Mouse (Mus musculus) mouse embryonic stem cell (cell line): ENCODE measurements around the gene Tbc1d4.

Experiments used
- in situ Hi-C, 2 experiments: fragments of 300-500 bp; cut with MboI; formaldehyde crosslinking; loops; 1 replicate in 1 of 2; 3 replicates in 1 of 2; pipeline ENCODE4 v1.14.3; 2019 to 2020; ENCODE audit warnings: low sequenced_read_pairs in 2 of 2, low pct_unique_long_range_greater_than_20kb in 1 of 2, mixed read lengths in 1 of 2; ENCODE audit not compliant: unreplicated experiment in 1 of 2

Tbc1d4 gene

GRCm38 (mm10) chr14:101477081-101477826 lies 131.7 kb downstream of the Tbc1d4 start:
- in situ Hi-C loops = no loop called here

GRCm38 (mm10) chr14:101469475-101470093 lies 139.4 kb downstream of the Tbc1d4 start:
- in situ Hi-C loops = no loop called here

- in situ Hi-C loops = no loop called here
Observed at GRCm38 (mm10) chr14:101468143-101468542, 140.8 kb downstream of the Tbc1d4 start.

GRCm38 (mm10) chr14:101467532-101467931 lies 141.5 kb downstream of the Tbc1d4 start:
- in situ Hi-C loops = no loop called here

- in situ Hi-C loops = no loop called here
Observed at GRCm38 (mm10) chr14:101466521-101466920, 142.5 kb downstream of the Tbc1d4 start.

GRCm38 (mm10) chr14:101465893-101466292 lies 143.1 kb downstream of the Tbc1d4 start:
- in situ Hi-C loops = no loop called here

- in situ Hi-C loops = no loop called here
Observed at GRCm38 (mm10) chr14:101460768-101461167, 148.2 kb downstream of the Tbc1d4 start.

- in situ Hi-C loops = no loop called here
Observed at GRCm38 (mm10) chr14:101452915-101453314, 156.1 kb downstream of the Tbc1d4 start.

GRCm38 (mm10) chr14:101447857-101448256 lies 161.1 kb downstream of the Tbc1d4 start:
- in situ Hi-C loops = no loop called here

- in situ Hi-C loops = no loop called here
Observed at GRCm38 (mm10) chr14:101445205-101445604, 163.8 kb downstream of the Tbc1d4 start.

- in situ Hi-C loops = no loop called here
Observed at GRCm38 (mm10) chr14:101437925-101438324, 171.1 kb downstream of the Tbc1d4 start.

GRCm38 (mm10) chr14:101430536-101430935 lies 178.5 kb downstream of the Tbc1d4 start:
- in situ Hi-C loops = no loop called here

- in situ Hi-C loops = no loop called here
Observed at GRCm38 (mm10) chr14:101428805-101429516, 180.0 kb downstream of the Tbc1d4 start.

GRCm38 (mm10) chr14:101417679-101418078 lies 191.3 kb downstream of the Tbc1d4 start:
- in situ Hi-C loops = no loop called here
